Mouse (Mus musculus) forebrain, embryonic 10.5 days (tissue): Measurements from ENCODE around the gene Olfr65. TPM values are rescaled to one million over a fixed set of nuclear protein-coding genes. Genes with fewer than 3 reads are reported as not detected.

Experiments
- DNase-seq: peaks from one replicate; pipeline ENCODE4 v3.0.0-alpha.2; 2017; ENCODE audit warnings: low spot score; ENCODE audit errors: extremely low spot score
- H3K27ac ChIP-seq: fragments of 300-500 bp; sonication (generic); 2 replicates; pipeline ENCODE4 v1.5.1; 2016; ENCODE audit warnings: mild to moderate bottlenecking
- H3K27me3 ChIP-seq: fragments of 300-500 bp; sonication (generic); 2 replicates; pipeline ENCODE4 v1.6.1; 2016; ENCODE audit warnings: mild to moderate bottlenecking; ENCODE audit not compliant: poor library complexity, severe bottlenecking
- H3K36me3 ChIP-seq: fragments of 300-500 bp; sonication (generic); replicated peaks from 2 replicates; pipeline ENCODE4 v1.6.1; 2016; ENCODE audit warnings: mild to moderate bottlenecking, moderate library complexity
- H3K4me1 ChIP-seq: fragments of 300-500 bp; sonication (generic); 2 replicates; pipeline ENCODE4 v1.6.1; 2016
- H3K4me3 ChIP-seq: fragments of 300-500 bp; sonication (generic); 2 replicates; pipeline ENCODE4 v1.5.1; 2016; ENCODE audit warnings: mild to moderate bottlenecking, moderate library complexity
- H3K9me3 ChIP-seq: fragments of 300-500 bp; sonication (generic); 2 replicates; pipeline ENCODE4 v1.6.1; 2016; ENCODE audit warnings: mild to moderate bottlenecking, moderate library complexity
- WGBS: fragments of 180-500 bp; shearing (Covaris S2); methylation state at CpG from one replicate; pipeline ENCODE4 v1.1.7; 2016; 5-methylcytosine and 5-hydroxymethylcytosine counted together
- polyA plus RNA-seq: library from polyadenylated mRNA; unstranded; fragments of >200 nt; fragmentation: Nextera tagmentation; extraction: Ambion mirVana; gene quantifications from 2 replicates; pipeline ENCODE4 v1.2.1, GENCODE M21; 2016

Gene Olfr65
- polyA plus RNA-seq: not detected in 2 replicates

DNA sequence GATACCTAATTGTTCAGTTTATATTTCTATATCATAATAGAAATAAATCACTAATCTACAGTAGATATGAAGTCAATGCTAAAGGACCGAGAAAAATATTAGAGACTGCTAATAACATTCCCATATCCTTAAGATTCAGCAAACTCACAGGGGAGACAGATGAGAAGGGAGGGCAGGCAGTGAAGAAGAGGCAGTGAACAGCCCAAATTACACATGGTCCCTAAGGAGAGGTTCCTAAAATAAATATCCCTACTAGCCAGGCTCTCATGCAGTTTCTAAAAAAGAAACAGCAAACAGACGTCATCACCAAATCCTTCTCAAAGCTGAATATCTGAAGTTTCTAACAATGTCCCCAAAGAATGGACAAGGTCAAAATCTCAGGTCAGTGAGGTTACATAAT lies at the start of gene Olfr65:
Gene Olfr65, plus strand, starts transcription at position 301 of the 400 bp plus-strand sequence.
- Histone ChIP-seq H3K4me3 (no peak within 1 kb of the TSS), H3K9me3 (no peaks in the 10 kb centered on the region), H3K4me1 (no peaks in the 10 kb centered on the region), H3K27ac (no peak within 1 kb of the TSS), H3K36me3 (no peaks in the 10 kb centered on the region), H3K27me3 (no peaks in the 10 kb centered on the region)
- no peak for DNase-seq
- 91% methylated on average over 2 of the region's 2 CpGs for WGBS

DNA sequence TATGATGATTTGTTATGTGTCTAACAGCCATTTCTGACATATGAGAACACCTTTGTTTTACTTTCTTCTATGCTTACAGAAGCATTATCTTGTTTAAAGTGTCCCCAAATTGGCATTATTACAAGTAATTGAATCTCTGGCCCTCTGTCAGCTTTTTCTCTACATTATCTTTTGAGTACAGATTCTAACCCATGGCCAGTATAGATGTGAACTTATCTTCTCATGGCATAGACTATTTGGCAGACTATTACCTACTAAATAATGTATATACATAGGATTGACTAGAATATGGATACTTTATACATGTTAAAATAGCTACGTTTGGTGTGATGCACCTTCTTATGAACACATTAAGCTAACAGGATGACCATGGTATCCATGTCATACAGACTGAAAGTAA lies 48.6 kb upstream of the Olfr65 start:
- no peaks in the 10 kb centered on the region for H3K4me1 ChIP-seq
- 73% methylated on average over 1 of the region's 1 CpGs for WGBS
- no peak overlapping the region for H3K27ac ChIP-seq
- no peak for DNase-seq
- H3K36me3 ChIP-seq: no peaks in the 10 kb centered on the region
- H3K27me3 ChIP-seq: no peaks in the 10 kb centered on the region
- no peaks in the 10 kb centered on the region for H3K9me3 ChIP-seq
- H3K4me3 ChIP-seq: no peak overlapping the region

DNA sequence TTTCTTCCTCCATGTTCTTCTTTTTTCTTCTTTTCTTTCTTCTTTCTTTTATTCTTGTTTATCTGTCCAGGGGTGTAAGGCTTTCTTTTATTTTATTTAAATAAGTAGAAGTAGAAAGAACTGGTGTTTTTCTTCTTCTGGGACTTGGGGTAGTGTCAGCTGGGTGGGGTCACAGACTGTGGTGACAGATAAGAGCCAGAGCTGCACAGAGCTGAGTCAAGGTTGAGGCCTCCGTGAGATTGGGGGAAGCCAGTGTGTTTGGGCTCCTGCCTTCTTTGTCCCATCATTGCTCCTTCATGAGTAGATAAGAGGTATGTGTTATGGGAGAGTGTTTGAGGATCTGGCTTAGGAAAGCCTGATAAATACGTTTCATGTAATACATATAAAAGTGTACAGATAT lies 44.2 kb upstream of the Olfr65 start:
- Histone ChIP-seq H3K27me3 (no peaks in the 10 kb centered on the region), H3K9me3 (no peaks in the 10 kb centered on the region), H3K27ac (no peak overlapping the region), H3K4me1 (no peaks in the 10 kb centered on the region), H3K4me3 (no peak overlapping the region), H3K36me3 (no peaks in the 10 kb centered on the region)
- DNase-seq: no peak
- 68% methylated on average over 2 of the region's 2 CpGs for WGBS

DNA sequence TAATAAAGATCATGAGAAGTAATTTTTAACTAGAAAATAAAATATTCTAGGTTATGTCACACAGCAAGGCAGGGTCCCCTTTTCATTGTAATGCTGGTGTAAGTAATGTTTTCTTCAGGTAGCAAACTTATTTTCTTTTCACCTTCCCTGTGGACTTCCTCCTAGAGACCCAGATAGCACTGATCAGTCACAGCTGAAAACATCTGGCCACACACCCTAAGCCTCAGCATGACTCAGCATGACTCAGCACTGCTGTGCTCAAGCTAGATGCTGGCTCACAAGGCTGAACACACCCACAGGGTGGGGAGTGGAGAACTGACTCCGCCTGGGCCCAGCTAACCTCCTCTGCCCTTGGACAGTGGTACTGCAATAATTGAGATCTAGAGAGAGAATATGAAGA lies 42.4 kb upstream of the Olfr65 start:
- DNase-seq: peak; percentile 23
- no peaks in the 10 kb centered on the region for H3K27me3 ChIP-seq
- no peak overlapping the region for H3K4me3 ChIP-seq
- no peaks in the 10 kb centered on the region for H3K36me3 ChIP-seq
- 46% methylated on average over 1 of the region's 1 CpGs for WGBS
- no peaks in the 10 kb centered on the region for H3K4me1 ChIP-seq
- no peaks in the 10 kb centered on the region for H3K9me3 ChIP-seq
- no peak overlapping the region for H3K27ac ChIP-seq

DNA sequence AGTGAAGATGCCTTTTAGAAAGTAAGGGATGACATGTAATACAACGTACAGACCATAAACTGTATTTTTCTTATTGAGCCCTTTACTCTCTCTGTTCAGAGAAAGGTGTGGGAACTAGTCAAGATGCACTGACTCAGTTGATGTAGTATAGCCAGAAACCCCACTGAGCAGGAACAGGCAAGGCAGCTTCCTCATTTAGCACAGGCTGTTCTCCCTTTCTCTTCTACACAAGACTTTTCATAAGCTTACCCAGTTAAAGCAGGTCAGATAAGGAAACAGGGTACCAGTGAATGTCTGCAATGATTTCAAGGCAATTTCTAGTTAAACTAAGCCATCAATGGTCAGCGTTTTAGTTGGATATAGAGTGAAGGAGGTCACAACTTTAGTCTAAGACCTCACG lies 41.8 kb upstream of the Olfr65 start:
- no peaks in the 10 kb centered on the region for H3K4me1 ChIP-seq
- no peak for DNase-seq
- no peaks in the 10 kb centered on the region for H3K36me3 ChIP-seq
- no peak overlapping the region; the same call in 1 of the 2 replicates for H3K27ac ChIP-seq
- no peaks in the 10 kb centered on the region for H3K27me3 ChIP-seq
- 89% methylated on average over 3 of the region's 3 CpGs for WGBS
- no peak overlapping the region for H3K4me3 ChIP-seq
- H3K9me3 ChIP-seq: no peaks in the 10 kb centered on the region

DNA sequence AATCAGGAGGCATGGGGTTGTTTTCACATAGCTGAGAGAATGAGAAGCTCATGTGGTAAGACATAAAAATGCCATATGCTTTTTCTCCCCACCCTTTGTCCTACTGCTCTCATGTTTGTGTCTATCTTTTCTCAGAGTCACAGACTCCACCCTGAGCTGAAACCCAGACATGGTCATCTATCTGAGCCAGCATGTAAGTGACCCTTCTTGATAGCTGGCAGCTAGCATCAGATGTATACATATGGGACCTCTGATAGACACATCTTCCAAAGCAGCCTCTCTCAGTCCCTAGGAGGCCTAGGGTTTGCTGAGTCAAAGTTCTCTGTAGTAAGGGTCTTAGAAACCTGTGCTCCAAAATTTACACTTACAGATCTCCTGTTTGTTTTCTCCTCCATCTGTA lies 37.6 kb upstream of the Olfr65 start:
- no peaks in the 10 kb centered on the region for H3K36me3 ChIP-seq
- H3K9me3 ChIP-seq: no peaks in the 10 kb centered on the region
- H3K27ac ChIP-seq: no peak overlapping the region
- no peaks in the 10 kb centered on the region for H3K4me1 ChIP-seq
- no peak for DNase-seq
- H3K4me3 ChIP-seq: no peak overlapping the region
- H3K27me3 ChIP-seq: no peaks in the 10 kb centered on the region

DNA sequence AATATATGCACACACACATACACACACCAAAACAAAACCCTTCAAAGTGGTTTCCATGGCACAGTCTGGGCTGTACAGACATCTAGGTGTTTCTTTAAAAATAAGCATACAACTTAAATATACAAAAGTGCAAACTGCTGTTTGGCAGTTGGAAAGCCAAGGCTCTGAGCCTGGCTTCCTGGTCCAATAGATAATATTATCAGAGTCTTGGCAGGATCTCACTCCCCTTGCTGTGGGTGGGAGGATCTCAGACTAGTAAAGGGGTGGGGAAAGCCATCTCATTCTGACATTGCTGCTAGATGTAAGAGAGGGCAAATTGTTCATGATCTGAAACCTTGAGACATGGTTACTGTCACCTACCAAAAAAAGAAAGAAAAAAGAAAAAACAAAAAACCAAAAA lies 32.6 kb upstream of the Olfr65 start:
- Histone ChIP-seq H3K27me3 (no peaks in the 10 kb centered on the region), H3K4me1 (no peaks in the 10 kb centered on the region), H3K36me3 (no peaks in the 10 kb centered on the region), H3K9me3 (no peaks in the 10 kb centered on the region), H3K4me3 (no peak overlapping the region), H3K27ac (no peak overlapping the region)
- DNase-seq: no peak

DNA sequence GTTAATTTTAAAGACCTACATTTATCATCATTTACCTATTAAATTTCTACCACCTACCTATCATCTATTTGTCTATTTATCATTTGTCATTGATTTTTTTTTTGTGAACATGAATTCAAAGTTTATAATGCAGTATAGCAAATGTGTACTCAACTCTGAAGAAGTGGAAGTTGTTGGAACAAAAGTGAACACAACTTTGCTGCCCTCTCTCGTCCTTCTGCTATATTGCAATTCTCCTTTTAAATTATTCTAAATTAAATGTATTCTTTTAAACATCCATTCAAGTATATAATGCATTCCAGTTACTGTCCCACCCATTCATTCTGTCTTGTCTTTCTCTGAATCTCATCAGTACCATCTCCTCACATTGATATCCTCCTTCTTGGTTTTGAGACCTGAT lies 30.2 kb upstream of the Olfr65 start:
- no peak overlapping the region for H3K27ac ChIP-seq
- DNase-seq: no peak
- H3K9me3 ChIP-seq: no peaks in the 10 kb centered on the region
- H3K27me3 ChIP-seq: no peaks in the 10 kb centered on the region
- H3K4me3 ChIP-seq: no peak overlapping the region
- H3K4me1 ChIP-seq: no peaks in the 10 kb centered on the region
- no peaks in the 10 kb centered on the region for H3K36me3 ChIP-seq
- 12% methylated on average over 1 of the region's 1 CpGs for WGBS

DNA sequence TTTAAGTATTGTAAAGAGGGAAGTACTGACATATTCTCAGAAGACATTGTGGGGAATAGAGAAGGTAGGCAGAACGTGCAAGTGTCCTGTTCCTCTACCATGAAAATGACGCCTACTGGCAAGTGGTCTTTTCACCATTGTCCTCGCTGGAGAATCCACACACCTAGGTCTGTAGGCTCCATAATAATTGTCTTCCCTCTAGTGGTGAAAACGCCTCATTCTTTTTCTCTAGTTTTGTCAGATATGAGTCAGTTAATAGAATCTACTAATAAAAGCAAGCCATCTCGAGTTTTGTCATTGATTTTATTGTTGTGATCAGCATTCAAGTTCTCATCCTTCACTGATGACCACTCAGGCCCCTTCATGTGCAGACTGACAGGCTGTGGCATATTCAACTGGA lies 28.8 kb upstream of the Olfr65 start:
- no peak overlapping the region for H3K27ac ChIP-seq
- H3K27me3 ChIP-seq: no peaks in the 10 kb centered on the region
- no peaks in the 10 kb centered on the region for H3K36me3 ChIP-seq
- no peaks in the 10 kb centered on the region for H3K9me3 ChIP-seq
- 60% methylated on average over 5 of the region's 5 CpGs for WGBS
- no peak overlapping the region for H3K4me3 ChIP-seq
- H3K4me1 ChIP-seq: no peaks in the 10 kb centered on the region
- DNase-seq: no peak

DNA sequence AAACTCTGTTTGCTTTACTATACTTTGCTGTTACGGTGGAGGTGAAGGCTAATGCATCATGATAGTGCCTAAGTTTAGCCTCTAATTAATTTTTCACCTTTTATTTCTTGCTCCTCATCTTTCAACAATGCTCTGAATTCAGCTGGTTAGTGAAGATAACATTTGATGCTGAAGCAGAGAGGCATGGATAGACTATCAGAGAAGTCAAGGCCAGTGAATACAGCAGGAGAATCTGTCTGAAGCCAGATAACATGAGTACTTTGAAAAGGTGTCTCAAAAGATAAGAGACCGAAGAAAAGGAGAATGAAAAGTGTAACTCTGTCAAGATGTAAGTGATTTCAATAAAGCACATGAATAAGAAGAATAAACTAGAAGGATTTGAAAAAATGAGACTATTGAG lies 26.2 kb upstream of the Olfr65 start:
- Histone ChIP-seq H3K27ac (no peak overlapping the region), H3K9me3 (no peaks in the 10 kb centered on the region), H3K27me3 (no peaks in the 10 kb centered on the region), H3K4me3 (no peak overlapping the region), H3K36me3 (no peaks in the 10 kb centered on the region), H3K4me1 (no peaks in the 10 kb centered on the region)
- 89% methylated on average over 2 of the region's 2 CpGs for WGBS
- DNase-seq: no peak

DNA sequence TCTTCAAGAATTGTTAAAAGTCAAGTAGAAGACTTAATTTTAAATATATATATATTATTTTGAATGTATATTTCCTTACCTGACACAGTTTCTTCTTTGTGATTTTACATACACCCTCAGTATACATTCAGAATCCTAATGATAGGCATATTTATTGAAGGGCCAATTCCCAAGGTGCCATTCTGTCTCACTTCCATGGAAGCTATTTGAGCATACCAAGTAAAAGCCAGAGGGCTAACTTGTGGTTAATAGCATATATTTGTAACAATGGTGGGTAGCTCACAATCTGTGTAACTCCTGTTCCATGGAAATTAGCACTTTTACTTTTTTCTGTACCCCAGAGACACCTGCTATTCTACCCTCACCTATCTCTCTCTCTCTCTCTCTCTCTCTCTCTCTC lies 17.1 kb upstream of the Olfr65 start, which contains the start of gene Olfr66:
Gene Olfr66, minus strand, starts transcription at position 101 of the 400 bp plus-strand sequence.
- no peak within 1 kb of the TSS for H3K4me3 ChIP-seq
- no peak within 1 kb of the TSS for H3K27ac ChIP-seq
- no peaks in the 10 kb centered on the region for H3K36me3 ChIP-seq
- no peak for DNase-seq
- H3K27me3 ChIP-seq: no peaks in the 10 kb centered on the region
- H3K9me3 ChIP-seq: no peaks in the 10 kb centered on the region
- H3K4me1 ChIP-seq: no peaks in the 10 kb centered on the region

DNA sequence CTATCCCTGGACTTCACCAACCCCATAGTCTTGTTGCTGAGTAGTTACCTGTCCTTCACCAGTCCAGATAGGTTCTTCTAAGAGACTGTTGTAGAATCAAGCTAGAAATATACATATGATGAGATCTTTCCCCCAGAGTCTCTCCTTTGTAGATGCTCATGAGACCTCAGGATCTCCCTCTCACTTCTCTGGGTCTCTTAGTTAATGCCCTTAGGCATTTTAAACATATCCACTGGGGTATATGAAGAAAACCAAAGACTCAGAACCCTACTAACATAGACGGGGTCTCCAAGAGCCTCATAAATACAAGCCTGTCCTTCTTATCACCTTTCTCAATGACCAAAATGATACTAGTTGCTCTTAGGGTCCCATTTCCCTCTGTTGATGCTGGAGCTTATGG lies 8.9 kb upstream of the Olfr65 start, which contains the start of gene Olfr64:
Gene Olfr64, minus strand, starts transcription at position 101 of the 400 bp plus-strand sequence.
- no peak within 1 kb of the TSS for H3K27ac ChIP-seq
- no peaks in the 10 kb centered on the region for H3K36me3 ChIP-seq
- no peaks in the 10 kb centered on the region for H3K9me3 ChIP-seq
- DNase-seq: no peak
- H3K4me1 ChIP-seq: no peaks in the 10 kb centered on the region
- H3K4me3 ChIP-seq: no peak within 1 kb of the TSS
- no peaks in the 10 kb centered on the region for H3K27me3 ChIP-seq
- 83% methylated on average over 1 of the region's 1 CpGs for WGBS

DNA sequence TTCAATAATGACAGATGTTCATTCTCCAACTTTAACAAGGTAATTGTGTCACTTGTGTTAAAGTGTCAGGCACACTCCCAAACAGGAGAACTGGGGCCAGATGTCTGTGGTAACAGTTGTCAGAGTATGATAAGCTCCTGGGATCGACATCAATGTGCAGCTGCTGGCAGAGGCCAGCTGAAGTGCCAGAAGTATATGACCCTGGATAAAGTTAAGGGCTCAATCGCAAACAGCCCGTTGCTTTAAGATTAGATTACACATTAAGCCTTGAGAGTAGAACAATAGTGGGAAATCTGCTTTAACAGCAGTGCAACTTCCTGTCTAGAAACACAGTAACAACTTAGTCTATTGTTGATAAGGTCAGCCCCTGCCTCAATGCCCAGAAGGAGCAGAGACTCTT lies 6.8 kb downstream of the Olfr65 start:
- Histone ChIP-seq H3K27ac (0 out of 2 replicates have a peak overlapping the region, but pooled peaks have one; percentile 44), H3K27me3 (no peaks in the 10 kb centered on the region), H3K4me3 (no peak overlapping the region), H3K9me3 (no peaks in the 10 kb centered on the region), H3K4me1 (no peaks in the 10 kb centered on the region), H3K36me3 (no peaks in the 10 kb centered on the region)
- WGBS: 68% methylated on average over 3 of the region's 3 CpGs
- no peak for DNase-seq

DNA sequence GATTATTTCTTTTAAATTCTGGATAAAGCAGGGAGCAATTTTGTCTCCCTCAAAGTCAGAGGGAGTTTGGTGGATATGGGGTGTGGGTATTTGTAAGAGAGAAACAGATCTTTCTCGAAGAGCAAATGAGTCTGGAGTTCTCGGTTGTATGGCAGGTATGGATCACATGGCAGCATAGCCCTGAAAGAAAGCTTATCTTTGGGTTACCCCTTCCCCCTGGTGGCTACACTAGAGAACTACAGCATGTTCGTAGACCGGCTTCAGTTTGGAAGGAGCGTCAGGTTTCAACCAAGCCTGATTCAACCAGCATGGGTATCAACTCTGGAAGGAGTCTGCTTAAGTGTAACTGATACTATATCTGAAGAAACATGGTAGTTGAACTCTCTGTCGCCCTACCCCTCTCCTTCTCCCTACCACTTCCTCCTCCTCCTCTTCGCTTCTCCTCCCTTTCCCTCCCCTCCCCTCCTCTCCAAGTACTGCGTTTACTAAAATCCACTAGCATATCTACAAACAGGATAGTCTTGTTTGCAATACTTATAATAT lies 9.8 kb downstream of the Olfr65 start:
- no peak overlapping the region for H3K27ac ChIP-seq
- 44% methylated on average over 8 of the region's 8 CpGs for WGBS
- no peak for DNase-seq
- no peaks in the 10 kb centered on the region for H3K36me3 ChIP-seq
- H3K27me3 ChIP-seq: no peaks in the 10 kb centered on the region
- no peaks in the 10 kb centered on the region for H3K9me3 ChIP-seq
- no peak overlapping the region for H3K4me3 ChIP-seq
- no peaks in the 10 kb centered on the region for H3K4me1 ChIP-seq
